Mouse (Mus musculus) urinary bladder, postnatal 0 days (tissue): ENCODE data around the gene Tmem186. TPM values are rescaled to one million over a fixed set of nuclear protein-coding genes. Genes with fewer than 3 reads are reported as not detected.

ENCODE experiments used
- microRNA-seq: library from miRNA; unstranded; fragments of <30 nt; microRNA quantifications from one replicate; pipeline ENCODE4, GENCODE M21; 2016
- polyA plus RNA-seq: library from polyadenylated mRNA; unstranded; fragments of >200 nt; fragmentation: Nextera tagmentation; extraction: Ambion mirVana; gene quantifications from 2 replicates; pipeline ENCODE4 v1.2.1, GENCODE M21; 2015

Gene Tmem186
- 8.5 and 8.7 TPM in 2 replicates for polyA plus RNA-seq

DNA sequence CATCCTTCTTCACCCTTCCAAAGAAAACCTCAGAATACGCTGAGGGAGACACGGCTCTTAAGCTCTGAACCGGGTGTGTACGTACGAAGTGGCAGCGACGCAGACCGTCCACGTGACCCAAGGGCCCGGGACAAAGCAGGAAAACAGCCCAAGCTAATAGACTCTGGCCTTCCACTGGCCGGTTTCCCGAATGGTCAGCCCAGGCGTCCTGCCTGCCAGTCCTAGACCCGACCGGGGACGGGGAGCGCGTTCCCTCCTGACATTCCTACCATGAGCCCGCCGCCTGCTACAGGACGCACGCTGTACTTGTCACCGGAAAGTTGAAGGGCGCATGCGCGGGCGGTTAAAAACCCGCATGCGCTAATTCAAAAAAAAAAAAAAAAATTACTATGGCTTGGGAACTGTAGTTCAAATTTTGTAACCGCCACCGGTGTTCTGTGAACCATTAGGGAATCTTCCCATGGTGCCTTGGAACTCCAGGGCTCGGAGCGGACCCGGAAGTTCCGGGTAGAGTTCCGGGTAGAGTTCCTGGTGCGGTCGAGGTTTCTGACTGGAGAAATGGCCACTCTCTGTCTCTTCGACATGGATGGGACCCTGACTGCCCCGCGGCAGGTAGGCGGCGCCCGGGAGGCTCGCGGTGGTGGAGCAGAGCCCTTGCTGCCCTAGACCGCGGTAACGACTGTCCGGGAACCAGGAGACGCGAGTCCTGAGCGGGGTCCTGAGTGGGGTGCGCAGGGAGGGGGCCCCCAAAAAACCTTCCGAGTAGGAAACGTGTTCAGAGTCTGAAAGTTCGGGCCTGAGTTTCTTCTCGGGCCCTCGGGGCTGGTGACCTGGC is at the start of gene Tmem186, which contains the start of gene Pmm2:
TSS of gene Tmem186 (minus strand) at position 496 of the 835 bp plus-strand sequence.
TSS of gene Pmm2 (plus strand) at position 458 of the 835 bp plus-strand sequence.

DNA sequence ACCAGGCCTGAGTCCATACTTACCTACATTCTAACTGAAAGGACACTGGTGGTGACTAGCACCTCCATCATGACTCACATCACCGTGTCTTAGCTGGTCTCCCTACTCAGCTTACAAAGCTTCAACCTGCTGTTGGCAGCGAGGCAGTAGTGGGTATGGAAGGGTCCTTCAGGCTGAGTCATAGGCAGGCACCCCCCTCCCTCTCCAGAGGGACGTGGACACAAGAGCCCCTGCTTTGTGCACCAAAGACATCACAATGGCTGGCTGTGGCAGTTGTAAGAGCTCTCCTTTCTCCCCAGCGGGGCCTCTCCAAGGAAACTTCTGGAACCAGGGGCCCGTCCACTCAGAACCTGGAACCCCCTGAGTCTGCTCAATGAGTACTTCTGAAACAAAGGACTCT is 43.0 kb upstream of the Tmem186 start, which contains the start of gene Gm5767:
TSS of gene Gm5767 (plus strand) at position 301 of the 400 bp plus-strand sequence.

DNA sequence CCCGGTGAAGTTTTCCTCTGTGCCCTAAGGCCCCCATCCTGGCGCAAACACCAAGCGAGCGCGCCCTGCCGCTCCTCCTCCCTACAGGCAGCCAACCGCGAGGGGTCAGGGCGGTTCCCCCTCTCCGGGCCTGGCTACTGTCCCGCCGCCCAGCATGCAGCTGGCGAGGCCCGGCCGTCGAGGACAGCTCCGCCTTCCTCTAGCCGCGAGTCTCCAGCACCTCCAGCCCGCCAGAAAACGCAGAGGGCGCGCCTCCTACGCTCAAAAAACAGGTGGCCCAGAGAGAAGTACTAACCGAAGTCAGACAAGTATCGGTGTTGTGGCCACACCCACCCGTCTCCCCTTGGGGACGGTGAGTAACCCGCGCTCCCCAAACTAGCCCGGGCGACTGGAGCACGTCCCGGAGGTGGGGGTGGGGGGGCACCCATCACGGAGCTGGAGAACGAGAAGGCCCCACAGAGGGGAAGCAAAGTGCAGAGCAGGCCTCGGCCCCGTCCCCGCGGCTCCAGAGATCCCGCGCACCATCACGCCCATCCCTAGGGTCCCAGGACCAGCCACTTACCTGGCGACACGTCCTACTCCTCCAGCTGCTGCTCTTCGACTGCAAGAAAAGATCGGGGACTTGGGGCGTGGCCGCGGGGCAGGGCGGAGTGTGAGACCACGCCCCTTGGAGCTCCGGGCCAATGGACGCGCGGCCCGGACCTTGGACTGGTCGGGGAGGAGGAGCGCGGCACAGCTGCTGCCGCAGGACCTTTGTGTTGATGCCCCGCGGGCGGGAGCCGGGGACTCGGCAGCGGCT is 34.2 kb upstream of the Tmem186 start, which contains the start of gene Carhsp1:
TSS of gene Carhsp1 (minus strand) at position 605 of the 799 bp plus-strand sequence.

Small RNAs within 50 kb of the gene (microRNA-seq; reads per million reads assigned to microRNA genes)
- not detected for gene Gm22137

Other genes with a start within 250 kb of the Tmem186 start
- gene Tmem114, start 212.6 kb downstream of the Tmem186 start, polyA plus RNA-seq, result 0.15 and 0.23 TPM in 2 replicates
- gene Mettl22, start 166.9 kb downstream of the Tmem186 start, polyA plus RNA-seq, result 13.2 and 16.5 TPM in 2 replicates
- 7.3 and 10.5 TPM in 2 replicates for gene Abat, start 124.3 kb downstream of the Tmem186 start, polyA plus RNA-seq
- gene Pmm2, start within 50 bp of the Tmem186 start, polyA plus RNA-seq, result 38.1 and 38.3 TPM in 2 replicates
- gene Carhsp1, start 34.4 kb upstream of the Tmem186 start, polyA plus RNA-seq, result 46.8 TPM in 2 replicates
- gene Gm5767, start 43.1 kb upstream of the Tmem186 start, polyA plus RNA-seq, result not detected in 2 replicates
- 12.5 and 13.3 TPM in 2 replicates for gene Usp7, start 154.6 kb upstream of the Tmem186 start, polyA plus RNA-seq
- gene 1810013L24Rik, start 192.4 kb upstream of the Tmem186 start, polyA plus RNA-seq, result 16.3 and 17.2 TPM in 2 replicates